8 mouse cellular contexts compared by ENCODE assay signal in genomic region chr2:180120292-180120761, GRCm38 (mm10). TPM values are rescaled to one million over a fixed set of nuclear protein-coding genes. Genes with fewer than 3 reads are reported as not detected.
DNase-seq lines count a peak whose midpoint lies in the region; ATAC-seq and TF ChIP-seq lines count a peak whose summit lies in the region.

No protein-coding gene starts in this region.

- peak overlapping the region; percentile 82 for H3K4me3 ChIP-seq in kidney, adult 2 months (ENCODE audit: insufficient read depth, low read depth, low read length)
- H3K4me3 ChIP-seq in brown adipose tissue, adult 24 weeks (ENCODE audit: insufficient read depth, low read depth, low read length): peak overlapping the region; percentile 90
- peak overlapping the region; percentile 85 for H3K4me3 ChIP-seq in intestine, embryonic 14.5 days (ENCODE audit: low read depth, low read length)
- H3K4me3 ChIP-seq in midbrain, embryonic 16.5 days (ENCODE audit: low read depth, low read length): peak overlapping the region; percentile 85

- peak overlapping the region; percentile 93 for H3K4me2 ChIP-seq in intestine, embryonic 14.5 days (ENCODE audit: low read length)
- H3K4me2 ChIP-seq in midbrain, embryonic 16.5 days (ENCODE audit: low read length): peak overlapping the region; percentile 68

- ATAC-seq in intestine, embryonic 14.5 days (replicated peaks; ENCODE audit: low FRiP score, low TSS enrichment, low read depth): no peak
- no peak for ATAC-seq in midbrain, embryonic 16.5 days

- H3K36me3 ChIP-seq in kidney, adult 2 months (ENCODE audit: control insufficient read depth, insufficient read depth, low read length): no peaks in the 10 kb centered on the region
- H3K36me3 ChIP-seq in intestine, embryonic 14.5 days (ENCODE audit: control insufficient read depth, insufficient read depth, low read length): 0 out of 2 replicates have a peak, but pooled peaks cover 3% of the 10 kb centered on the region
- no peaks in the 10 kb centered on the region for H3K36me3 ChIP-seq in midbrain, embryonic 16.5 days (ENCODE audit: control insufficient read depth, insufficient read depth, low read length)

- WGBS in kidney, adult 2 months: 43% methylated on average over 5 of the region's 5 CpGs
- 67% methylated on average over 5 of the region's 5 CpGs for WGBS in intestine, embryonic 14.5 days
- 72% methylated on average over 5 of the region's 5 CpGs for WGBS in midbrain, embryonic 16.5 days

- no peak for TF ChIP-seq CTCF in kidney, adult 2 months (conservative IDR thresholded peaks at IDR 0.05; ENCODE audit: insufficient read depth, insufficient read length, low read depth, low read length)

- H3K9me3 ChIP-seq in intestine, embryonic 14.5 days (ENCODE audit: control insufficient read depth, low read length): no peaks in the 10 kb centered on the region
- H3K9me3 ChIP-seq in midbrain, embryonic 16.5 days (replicated peaks; ENCODE audit: control insufficient read depth, low read length, poor library complexity, severe bottlenecking): no peaks in the 10 kb centered on the region

- H3K9ac ChIP-seq in intestine, embryonic 14.5 days (ENCODE audit: low read length): peak overlapping the region; percentile 85; the same call in 1 of the 2 replicates
- H3K9ac ChIP-seq in midbrain, embryonic 16.5 days (ENCODE audit: low read depth, low read length): peak overlapping the region; percentile 72

- H3K27ac ChIP-seq in kidney, adult 2 months (ENCODE audit: insufficient read depth, low read depth, low read length): no peak overlapping the region
- H3K27ac ChIP-seq in brown adipose tissue, adult 24 weeks (replicated peaks; ENCODE audit: low read depth, low read length): no peak overlapping the region
- no peak overlapping the region for H3K27ac ChIP-seq in intestine, embryonic 14.5 days (ENCODE audit: low read depth)
- H3K27ac ChIP-seq in midbrain, embryonic 16.5 days (ENCODE audit: low read length): no peak overlapping the region

- no peak for TF ChIP-seq POLR2A in kidney, adult 2 months (IDR thresholded peaks at IDR 0.05; ENCODE audit: low read depth, low read length)

- H3K27me3 ChIP-seq in kidney, adult 2 months (replicated peaks; ENCODE audit: control insufficient read depth, insufficient read depth, low read length): no peaks in the 10 kb centered on the region
- H3K27me3 ChIP-seq in intestine, embryonic 14.5 days (replicated peaks; ENCODE audit: control insufficient read depth, insufficient read depth, low read length): no peaks in the 10 kb centered on the region
- no peaks in the 10 kb centered on the region for H3K27me3 ChIP-seq in midbrain, embryonic 16.5 days (ENCODE audit: control insufficient read depth, insufficient read depth, low read depth, low read length)

- H3K4me1 ChIP-seq in kidney, adult 2 months (ENCODE audit: control insufficient read depth, insufficient read depth, low read length): peaks cover 17% of the 10 kb centered on the region
- H3K4me1 ChIP-seq in brown adipose tissue, adult 24 weeks (ENCODE audit: control insufficient read depth, insufficient read depth, insufficient read length, low read length): peaks cover 14% of the 10 kb centered on the region
- H3K4me1 ChIP-seq in intestine, embryonic 14.5 days (replicated peaks; ENCODE audit: control insufficient read depth, insufficient read depth, low read length): peaks cover 17% of the 10 kb centered on the region
- peaks cover 27% of the 10 kb centered on the region for H3K4me1 ChIP-seq in midbrain, embryonic 16.5 days (ENCODE audit: control insufficient read depth, insufficient read depth, low read length)

- DNase-seq in kidney, adult 2 months: no peak
- DNase-seq in kidney, postnatal 25 days: no peak
- DNase-seq in intestine, embryonic 14.5 days (ENCODE audit: low spot score): no peak
- no peak for DNase-seq in adrenal gland, postnatal 25 days
- DNase-seq in gastrocnemius, adult 8-10 months (ENCODE audit: low spot score in 2 of 2): no peak
- DNase-seq in spleen, postnatal 14 days (ENCODE audit: low spot score in 2 of 2): no peak

RNA-seq across cellular contexts. Expression of gene Osbpl2, which starts 1.2 kb away (rescaled TPM):
- polyA plus RNA-seq in kidney, adult 2 months (2012; rRNA removed): 30.3 and 33.8 TPM in 2 replicates
- 27.2 and 38.7 TPM in 2 replicates for polyA plus RNA-seq in brown adipose tissue, adult 24 weeks (2012; ENCODE audit: insufficient read depth, insufficient read length, missing spikeins)
- polyA plus RNA-seq in intestine, embryonic 14.5 days (2014; fragmentation: Nextera tagmentation; extraction: Ambion mirVana): 31.2 and 31.4 TPM in 2 replicates
- polyA plus RNA-seq in midbrain, embryonic 16.5 days (2015; fragmentation: Nextera tagmentation; extraction: Ambion mirVana): 75.5 and 76.1 TPM in 2 replicates
- 47.2 and 48.9 TPM in 2 replicates for total RNA-seq in adrenal gland, postnatal 25 days (2021)
- total RNA-seq in gastrocnemius, adult 8-10 months (2022): 10 to 100 TPM; 16.6 to 19.2 (median 18.1) TPM

RNA-seq across cellular contexts. Expression of gene Hrh3, which starts 16.0 kb away (rescaled TPM):
- 0.08 and 0.17 TPM in 2 replicates for polyA plus RNA-seq in kidney, adult 2 months (2012; rRNA removed)
- polyA plus RNA-seq in brown adipose tissue, adult 24 weeks (2012; ENCODE audit: insufficient read depth, insufficient read length, missing spikeins): not detected in 2 replicates
- polyA plus RNA-seq in intestine, embryonic 14.5 days (2014; fragmentation: Nextera tagmentation; extraction: Ambion mirVana): 0.16 and 0.19 TPM in 2 replicates
- 3.3 TPM in 2 replicates for polyA plus RNA-seq in midbrain, embryonic 16.5 days (2015; fragmentation: Nextera tagmentation; extraction: Ambion mirVana)
- total RNA-seq in adrenal gland, postnatal 25 days (2021): 0.49 TPM in 1 of 2 replicates, not detected in the other
- total RNA-seq in gastrocnemius, adult 8-10 months (2022): not detected

RNA-seq across cellular contexts. Expression of gene Mtg2, which starts 49.9 kb away (rescaled TPM):
- 24.3 and 26.2 TPM in 2 replicates for polyA plus RNA-seq in kidney, adult 2 months (2012; rRNA removed)
- 17.4 and 21.7 TPM in 2 replicates for polyA plus RNA-seq in brown adipose tissue, adult 24 weeks (2012; ENCODE audit: insufficient read depth, insufficient read length, missing spikeins)
- 24.2 and 27.5 TPM in 2 replicates for polyA plus RNA-seq in intestine, embryonic 14.5 days (2014; fragmentation: Nextera tagmentation; extraction: Ambion mirVana)
- polyA plus RNA-seq in midbrain, embryonic 16.5 days (2015; fragmentation: Nextera tagmentation; extraction: Ambion mirVana): 34.9 and 35.7 TPM in 2 replicates
- total RNA-seq in adrenal gland, postnatal 25 days (2021): 21.4 and 23.1 TPM in 2 replicates
- 10 to 100 TPM; 14.1 to 17.9 (median 16.3) TPM for total RNA-seq in gastrocnemius, adult 8-10 months (2022)

RNA-seq across cellular contexts. Expression of gene Adrm1, which starts 51.0 kb away (rescaled TPM):
- 80.0 and 95.3 TPM in 2 replicates for polyA plus RNA-seq in kidney, adult 2 months (2012; rRNA removed)
- polyA plus RNA-seq in brown adipose tissue, adult 24 weeks (2012; ENCODE audit: insufficient read depth, insufficient read length, missing spikeins): 65.9 and 105 TPM in 2 replicates
- polyA plus RNA-seq in intestine, embryonic 14.5 days (2014; fragmentation: Nextera tagmentation; extraction: Ambion mirVana): 159 TPM in 2 replicates
- polyA plus RNA-seq in midbrain, embryonic 16.5 days (2015; fragmentation: Nextera tagmentation; extraction: Ambion mirVana): 201 and 206 TPM in 2 replicates
- total RNA-seq in adrenal gland, postnatal 25 days (2021): 132 and 145 TPM in 2 replicates
- 100 to 1,000 TPM; 124 to 131 (median 129) TPM for total RNA-seq in gastrocnemius, adult 8-10 months (2022)
